Mouse (Mus musculus): ENCODE measurements around the gene Arhgap35. TPM values are rescaled to one million over a fixed set of nuclear protein-coding genes. Genes with fewer than 3 reads are reported as not detected.
A peak's percentile ranks its signal among the peaks of the same experiment; 100 is the strongest.

The Arhgap35 gene
- polyA plus RNA-seq, 1 experiment from 2014 or later: 28.0 TPM

DNA sequence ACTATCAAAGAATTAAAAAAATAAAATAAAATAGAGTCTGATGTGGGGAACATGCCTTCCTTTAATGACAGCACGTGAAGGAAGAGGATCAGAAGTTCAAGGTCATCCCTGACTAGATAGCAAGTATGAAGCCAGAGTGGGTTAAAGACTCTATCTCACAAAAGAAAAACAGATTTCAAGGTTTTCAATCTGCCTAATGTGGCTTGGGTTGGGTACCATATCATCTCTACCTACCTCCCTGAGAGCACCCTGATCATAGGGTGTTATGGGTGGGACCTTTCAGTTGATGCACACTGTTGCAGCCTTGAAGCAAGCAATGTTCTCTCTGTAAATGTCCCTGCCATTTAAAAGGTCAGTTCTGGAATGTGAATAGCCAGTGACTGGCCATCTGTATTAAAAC is 63.2 kb downstream of the Arhgap35 start:
- H3K4me1 ChIP-seq (replicated peaks): no peaks in the 10 kb centered on the region
- no peaks in the 10 kb centered on the region for H3K9me3 ChIP-seq
- DNase-seq (ENCODE audit: low spot score): no peak
- peaks cover 53% of the 10 kb centered on the region for H3K36me3 ChIP-seq
- WGBS: 87% methylated on average over 1 of the region's 1 CpGs
- H3K27ac ChIP-seq: no peak overlapping the region
- no peak overlapping the region for H3K4me3 ChIP-seq
- H3K27me3 ChIP-seq (ENCODE audit: insufficient read depth, poor library complexity, severe bottlenecking): no peaks in the 10 kb centered on the region

DNA sequence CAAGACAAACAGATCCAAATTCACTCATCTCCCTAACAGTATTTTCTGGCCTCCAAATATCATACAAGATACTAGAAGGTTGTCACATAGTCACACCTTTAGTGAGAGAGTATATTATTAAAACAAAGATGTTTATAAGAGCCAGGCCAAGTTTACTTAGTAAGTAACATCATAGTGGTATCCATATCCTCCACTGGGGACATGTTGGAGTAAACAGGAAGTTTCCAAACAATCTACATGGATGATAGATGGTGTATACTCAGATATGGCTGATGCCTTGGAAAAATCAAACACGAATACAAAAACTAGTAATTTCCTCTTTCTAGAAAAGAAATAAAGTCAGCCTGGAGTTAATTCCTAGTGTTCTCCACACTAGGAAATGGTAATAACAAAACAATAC is 65.5 kb downstream of the Arhgap35 start:
- WGBS: 96% methylated on average over 1 of the region's 1 CpGs
- H3K27me3 ChIP-seq (ENCODE audit: insufficient read depth, poor library complexity, severe bottlenecking): no peaks in the 10 kb centered on the region
- no peak overlapping the region for H3K27ac ChIP-seq
- DNase-seq (ENCODE audit: low spot score): no peak
- H3K36me3 ChIP-seq: peaks cover 64% of the 10 kb centered on the region
- H3K4me3 ChIP-seq: no peak overlapping the region
- H3K4me1 ChIP-seq (replicated peaks): no peaks in the 10 kb centered on the region
- H3K9me3 ChIP-seq: no peaks in the 10 kb centered on the region

DNA sequence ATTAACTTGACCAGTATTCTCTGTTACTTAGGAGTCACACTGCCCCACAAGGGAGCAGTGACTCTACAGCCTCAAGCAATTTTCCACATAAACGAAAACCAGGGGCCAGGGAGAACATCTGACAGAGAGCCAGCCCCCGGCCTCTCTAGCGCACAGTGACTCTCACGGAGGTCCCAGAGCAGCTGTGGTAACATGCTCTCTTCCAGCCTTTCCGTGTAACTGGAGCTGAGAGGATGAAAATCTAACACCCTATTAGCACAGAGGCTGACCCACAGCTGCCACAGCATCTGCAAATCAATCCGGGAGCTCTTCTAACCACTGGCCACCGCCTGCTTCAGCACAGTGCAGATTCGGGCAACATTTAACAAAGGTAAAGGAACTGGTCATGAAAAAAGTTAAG is 70.0 kb downstream of the Arhgap35 start:
- no peak overlapping the region for H3K4me3 ChIP-seq
- DNase-seq (ENCODE audit: low spot score): peak; percentile 21
- WGBS: 73% methylated on average over 8 of the region's 8 CpGs
- H3K27ac ChIP-seq: no peak overlapping the region
- no peaks in the 10 kb centered on the region for H3K4me1 ChIP-seq (replicated peaks)
- no peaks in the 10 kb centered on the region for H3K9me3 ChIP-seq
- peaks cover 88% of the 10 kb centered on the region for H3K36me3 ChIP-seq
- no peaks in the 10 kb centered on the region for H3K27me3 ChIP-seq (ENCODE audit: insufficient read depth, poor library complexity, severe bottlenecking)

DNA sequence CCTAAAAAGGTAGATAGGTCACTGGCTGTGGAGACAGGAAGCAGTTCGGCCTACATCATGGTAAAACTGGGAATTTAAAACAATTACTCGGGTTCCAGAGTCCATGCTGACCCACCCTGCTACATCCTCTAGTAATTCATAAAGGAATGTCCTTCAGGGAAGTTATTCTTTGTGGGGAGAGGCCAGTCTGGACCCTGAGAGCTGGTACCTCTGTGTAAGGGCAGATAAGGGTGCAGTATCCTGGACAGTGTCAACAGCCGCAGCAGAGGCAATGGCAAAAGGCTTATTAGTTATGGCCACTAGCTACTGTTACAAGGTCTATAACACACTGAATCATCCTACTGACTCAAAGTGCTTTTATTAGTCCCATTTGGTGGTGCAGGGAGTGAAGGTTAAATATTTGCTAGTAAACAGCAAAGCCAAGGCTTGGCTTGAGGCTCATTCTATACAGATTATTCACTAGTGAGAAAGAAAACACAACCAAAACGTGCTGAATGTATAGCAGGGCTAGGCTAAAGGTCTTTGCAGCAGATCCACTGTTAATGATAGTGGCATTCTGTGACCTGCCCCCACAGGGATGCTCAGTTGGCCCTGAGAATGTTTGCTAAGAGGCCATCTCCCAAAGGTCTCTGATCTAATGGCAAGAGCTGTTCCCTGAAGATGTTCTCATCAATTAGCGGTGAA is 77.4 kb downstream of the Arhgap35 start:
- H3K27me3 ChIP-seq (ENCODE audit: insufficient read depth, poor library complexity, severe bottlenecking): no peaks in the 10 kb centered on the region
- H3K4me3 ChIP-seq: no peak overlapping the region
- no peak for DNase-seq (ENCODE audit: low spot score)
- no peak overlapping the region for H3K27ac ChIP-seq
- H3K9me3 ChIP-seq: 0 out of 2 replicates have a peak, but pooled peaks cover 3% of the 10 kb centered on the region
- no peaks in the 10 kb centered on the region for H3K4me1 ChIP-seq (replicated peaks)
- 91% methylated on average over 5 of the region's 5 CpGs for WGBS
- H3K36me3 ChIP-seq: peaks cover 92% of the 10 kb centered on the region

DNA sequence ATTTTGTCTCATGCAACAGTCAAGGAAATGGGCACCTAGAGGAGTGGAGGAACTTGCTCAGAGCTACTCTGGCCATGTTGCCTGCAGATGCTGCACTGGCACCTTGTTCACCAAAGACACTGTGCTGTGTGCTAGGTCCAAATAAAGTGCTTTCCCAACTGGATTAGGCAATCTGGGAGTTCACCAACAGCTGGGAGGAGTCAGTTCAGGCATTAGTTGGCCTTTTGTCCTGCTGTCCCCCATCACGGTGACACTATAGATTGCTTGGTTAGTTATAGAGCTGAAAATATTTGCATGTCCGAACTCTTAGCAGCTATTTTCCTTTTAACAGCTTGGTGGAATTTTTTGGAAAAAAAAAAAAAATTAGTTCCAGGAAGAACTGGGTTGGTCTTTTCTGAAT is 88.8 kb downstream of the Arhgap35 start:
- Histone ChIP-seq H3K4me1 (replicated peaks) (no peaks in the 10 kb centered on the region), H3K4me3 (no peak overlapping the region), H3K27ac (no peak overlapping the region), H3K9me3 (no peaks in the 10 kb centered on the region), H3K36me3 (peaks cover 49% of the 10 kb centered on the region), H3K27me3 (ENCODE audit: insufficient read depth, poor library complexity, severe bottlenecking) (no peaks in the 10 kb centered on the region)
- 92% methylated on average over 2 of the region's 2 CpGs for WGBS
- no peak for DNase-seq (ENCODE audit: low spot score)

DNA sequence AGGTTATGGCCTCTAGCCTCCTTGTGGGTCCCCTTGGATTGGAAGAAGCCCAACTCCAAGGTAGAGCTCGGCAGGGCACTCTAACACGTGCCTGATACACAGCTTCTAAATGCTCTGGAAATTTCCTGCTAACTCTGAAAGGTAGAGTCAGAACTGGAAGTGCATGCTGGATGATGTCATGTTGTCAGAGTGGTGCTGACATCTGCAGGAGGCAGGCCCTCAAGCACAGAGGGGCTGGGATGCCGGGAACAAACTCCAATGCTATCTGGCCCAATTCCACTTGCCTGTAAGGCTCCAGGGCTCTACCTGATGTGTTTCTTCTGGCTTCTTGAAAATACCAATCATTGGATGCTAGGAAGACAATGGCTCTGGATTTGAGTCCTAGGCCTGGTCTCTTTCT is 89.3 kb downstream of the Arhgap35 start:
- H3K4me1 ChIP-seq (replicated peaks): no peaks in the 10 kb centered on the region
- H3K4me3 ChIP-seq: no peak overlapping the region
- no peak overlapping the region for H3K27ac ChIP-seq
- H3K9me3 ChIP-seq: no peaks in the 10 kb centered on the region
- peaks cover 50% of the 10 kb centered on the region for H3K36me3 ChIP-seq
- no peak for DNase-seq (ENCODE audit: low spot score)
- H3K27me3 ChIP-seq (ENCODE audit: insufficient read depth, poor library complexity, severe bottlenecking): no peaks in the 10 kb centered on the region
- WGBS: 83% methylated on average over 3 of the region's 3 CpGs

DNA sequence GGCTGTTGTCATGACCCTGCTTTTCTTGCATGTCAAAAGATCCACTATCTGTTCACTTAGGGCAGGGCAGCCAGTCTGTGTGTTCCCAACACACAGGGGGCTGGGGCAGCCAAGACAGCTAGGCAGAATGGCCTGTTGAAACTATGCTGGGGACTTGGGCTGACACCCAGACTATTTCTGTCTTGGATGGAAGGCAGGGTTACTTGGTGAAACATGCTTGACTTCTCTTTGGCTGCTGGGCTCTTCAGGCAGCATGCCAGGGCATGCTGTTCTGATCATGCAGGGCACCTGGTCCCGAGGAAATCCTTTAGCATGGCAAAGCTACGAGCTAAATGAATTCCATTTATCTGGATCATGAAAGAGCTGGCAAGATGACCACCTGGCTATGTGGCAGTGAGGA is 90.5 kb downstream of the Arhgap35 start:
- 84% methylated on average over 2 of the region's 2 CpGs for WGBS
- H3K36me3 ChIP-seq: peaks cover 48% of the 10 kb centered on the region
- H3K4me3 ChIP-seq: no peak overlapping the region
- no peak overlapping the region for H3K27ac ChIP-seq
- no peaks in the 10 kb centered on the region for H3K27me3 ChIP-seq (ENCODE audit: insufficient read depth, poor library complexity, severe bottlenecking)
- no peaks in the 10 kb centered on the region for H3K4me1 ChIP-seq (replicated peaks)
- DNase-seq (ENCODE audit: low spot score): no peak
- H3K9me3 ChIP-seq: no peaks in the 10 kb centered on the region

DNA sequence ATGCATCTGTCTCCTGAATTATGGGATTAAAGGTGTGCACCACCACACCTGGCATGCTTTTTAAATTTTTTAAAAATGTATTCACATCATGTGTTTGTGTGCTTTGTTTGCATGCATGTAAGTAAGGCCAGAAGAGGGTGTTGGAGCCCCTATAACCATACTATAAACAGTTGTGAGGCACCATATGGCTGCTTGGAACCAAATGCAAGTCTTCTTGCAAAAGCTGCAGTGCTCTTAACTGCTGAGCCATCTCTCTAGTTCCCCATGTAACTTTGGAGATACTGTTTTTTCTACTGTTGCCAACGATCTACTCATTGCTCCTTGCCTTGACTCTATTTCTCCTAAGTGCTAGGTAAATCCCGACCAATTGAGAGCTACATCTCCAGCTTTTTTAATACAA is 95.5 kb downstream of the Arhgap35 start:
- peaks cover 60% of the 10 kb centered on the region for H3K36me3 ChIP-seq
- WGBS: 95% methylated on average over 2 of the region's 2 CpGs

DNA sequence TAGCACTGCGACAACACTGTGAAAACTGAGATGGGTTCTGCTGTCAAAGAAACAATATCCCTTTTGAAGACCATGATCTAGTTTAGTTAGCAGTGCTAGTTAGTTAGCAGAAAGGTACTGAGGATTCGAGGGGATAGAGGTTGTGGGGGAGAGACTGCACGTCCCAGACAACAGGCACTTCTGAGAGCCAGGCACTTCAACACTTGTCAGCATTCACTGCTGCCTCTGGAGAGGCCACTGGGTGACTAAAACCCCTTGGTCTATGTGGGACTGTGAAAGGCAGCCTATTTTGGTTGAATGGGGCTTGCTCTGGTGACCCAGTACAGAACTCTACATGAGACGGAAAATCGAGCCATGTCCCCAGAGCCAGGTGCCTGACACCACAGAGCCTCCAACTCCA is 97.6 kb downstream of the Arhgap35 start:
- no peak for DNase-seq (ENCODE audit: low spot score)
- Histone ChIP-seq H3K4me3 (no peak overlapping the region), H3K9me3 (no peaks in the 10 kb centered on the region), H3K36me3 (peaks cover 68% of the 10 kb centered on the region), H3K4me1 (replicated peaks) (no peaks in the 10 kb centered on the region), H3K27ac (no peak overlapping the region), H3K27me3 (ENCODE audit: insufficient read depth, poor library complexity, severe bottlenecking) (no peaks in the 10 kb centered on the region)
- 92% methylated on average over 5 of the region's 5 CpGs for WGBS

More for the DNA sequence above, 95.5 kb downstream of the Arhgap35 start:
- Histone ChIP-seq H3K4me3 (no peak overlapping the region), H3K27me3 (ENCODE audit: insufficient read depth, poor library complexity, severe bottlenecking) (no peaks in the 10 kb centered on the region), H3K4me1 (replicated peaks) (no peaks in the 10 kb centered on the region), H3K27ac (no peak overlapping the region), H3K9me3 (no peaks in the 10 kb centered on the region)
- no peak for DNase-seq (ENCODE audit: low spot score)

DNA sequence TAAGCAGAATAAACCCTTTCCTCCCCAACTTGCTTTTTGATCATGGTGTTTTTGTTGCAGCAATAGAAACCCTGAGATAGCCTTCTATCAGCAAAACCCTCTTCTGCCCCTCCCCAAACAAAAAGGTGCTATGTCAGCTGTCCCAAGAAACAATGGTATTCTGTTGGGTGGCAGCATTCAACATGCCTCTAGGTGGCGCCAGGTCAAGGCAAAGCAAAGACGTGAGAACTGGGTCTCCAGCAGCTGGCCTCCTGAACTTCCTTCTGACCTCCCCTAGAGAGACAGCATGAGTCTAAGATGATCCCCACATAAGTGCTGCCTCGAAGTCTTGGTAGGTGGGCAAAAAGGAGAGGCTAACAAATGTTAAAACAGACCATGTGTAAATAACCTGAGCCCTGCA is 107.5 kb downstream of the Arhgap35 start:
- Histone ChIP-seq H3K4me1 (replicated peaks) (no peaks in the 10 kb centered on the region), H3K36me3 (peaks cover 94% of the 10 kb centered on the region), H3K27me3 (ENCODE audit: insufficient read depth, poor library complexity, severe bottlenecking) (no peaks in the 10 kb centered on the region), H3K4me3 (no peak overlapping the region), H3K27ac (no peak overlapping the region), H3K9me3 (no peaks in the 10 kb centered on the region)
- 21% methylated on average over 3 of the region's 3 CpGs for WGBS
- peak; percentile 54 for DNase-seq (ENCODE audit: low spot score)

DNA sequence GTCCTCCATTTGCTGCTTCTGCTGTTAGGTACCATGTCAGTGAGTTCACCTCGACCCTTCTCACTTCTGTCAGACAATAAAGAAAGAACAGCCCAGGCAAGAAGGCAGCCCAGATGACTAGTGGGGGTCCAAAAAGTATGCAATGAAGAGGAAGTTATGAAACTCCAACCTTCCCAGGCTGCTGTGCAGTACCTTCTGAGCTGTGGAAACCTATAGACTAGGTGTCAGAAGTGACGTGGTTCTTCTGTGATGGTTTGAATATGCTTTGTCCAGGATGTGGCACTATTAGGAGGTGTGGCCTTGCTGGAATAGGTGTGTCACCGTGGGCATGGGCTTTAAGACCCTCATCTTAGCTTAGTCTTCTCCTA is 109.6 kb downstream of the Arhgap35 start:
- Histone ChIP-seq H3K27ac (no peak overlapping the region), H3K36me3 (peaks cover 94% of the 10 kb centered on the region), H3K4me3 (no peak overlapping the region)

DNA sequence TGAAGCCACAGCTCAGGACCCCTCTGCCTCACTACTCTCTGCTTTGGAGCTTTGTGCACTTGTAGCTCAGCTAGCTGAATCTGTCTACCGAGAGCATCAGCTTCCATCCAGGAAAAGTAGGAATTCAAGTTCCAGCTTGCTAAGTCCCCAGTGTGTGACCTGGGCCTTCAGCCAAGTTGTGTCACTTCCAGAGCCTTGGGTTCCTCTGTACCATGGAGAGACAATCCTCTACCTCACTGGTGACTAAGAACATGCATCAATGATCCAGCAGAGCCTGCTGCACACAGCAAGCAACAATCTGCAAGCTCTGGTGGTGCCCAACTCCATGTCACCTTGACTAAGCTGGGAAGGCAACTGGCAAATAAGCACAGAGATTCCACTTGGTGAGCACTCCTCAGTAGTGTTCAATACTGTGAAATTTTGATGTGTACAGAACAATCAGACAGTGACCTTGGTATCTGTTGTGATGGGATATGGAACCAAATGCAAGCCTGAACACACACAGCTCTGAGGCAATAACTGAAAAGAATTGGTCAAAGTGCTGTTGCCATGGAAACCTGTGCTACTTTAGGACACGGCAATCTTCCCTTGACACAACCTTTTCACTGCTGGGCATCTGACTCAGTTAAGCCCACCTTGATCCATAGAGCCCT is 110.1 kb downstream of the Arhgap35 start:
- Histone ChIP-seq H3K4me1 (replicated peaks) (no peaks in the 10 kb centered on the region), H3K27ac (no peak overlapping the region), H3K27me3 (ENCODE audit: insufficient read depth, poor library complexity, severe bottlenecking) (no peaks in the 10 kb centered on the region), H3K9me3 (no peaks in the 10 kb centered on the region), H3K36me3 (peaks cover 93% of the 10 kb centered on the region), H3K4me3 (no peak overlapping the region)
- no peak for DNase-seq (ENCODE audit: low spot score)
- 85% methylated on average over 2 of the region's 2 CpGs for WGBS

More for the DNA sequence above, 109.6 kb downstream of the Arhgap35 start:
- H3K27me3 ChIP-seq (ENCODE audit: insufficient read depth, poor library complexity, severe bottlenecking): no peaks in the 10 kb centered on the region
- WGBS: 89% methylated on average over 3 of the region's 3 CpGs
- no peaks in the 10 kb centered on the region for H3K9me3 ChIP-seq
- DNase-seq (ENCODE audit: low spot score): no peak
- no peaks in the 10 kb centered on the region for H3K4me1 ChIP-seq (replicated peaks)

DNA sequence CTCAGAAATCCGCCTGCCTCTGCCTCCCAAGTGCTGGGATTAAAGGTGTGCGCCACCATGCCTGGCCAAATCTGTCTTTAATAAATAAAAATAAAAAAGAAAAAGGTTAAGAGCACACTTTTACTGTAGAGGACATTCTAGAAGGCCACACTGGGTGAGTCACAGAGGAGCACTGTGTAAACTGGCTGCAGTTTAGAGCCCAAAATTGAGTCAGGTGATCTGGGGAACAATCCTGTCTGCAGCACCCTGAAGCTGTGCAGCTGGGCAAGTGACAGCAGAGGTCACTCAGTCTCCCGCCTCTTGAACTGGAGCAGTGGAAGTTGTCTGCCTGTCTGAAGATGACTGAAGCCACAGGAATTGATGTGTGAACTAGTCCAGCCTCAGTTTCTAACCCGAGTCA is 113.2 kb downstream of the Arhgap35 start:
- peaks cover 97% of the 10 kb centered on the region for H3K36me3 ChIP-seq
- 94% methylated on average over 4 of the region's 4 CpGs for WGBS
- DNase-seq (ENCODE audit: low spot score): no peak
- no peak overlapping the region for H3K4me3 ChIP-seq
- no peaks in the 10 kb centered on the region for H3K27me3 ChIP-seq (ENCODE audit: insufficient read depth, poor library complexity, severe bottlenecking)
- H3K27ac ChIP-seq: no peak overlapping the region
- no peaks in the 10 kb centered on the region for H3K9me3 ChIP-seq
- H3K4me1 ChIP-seq (replicated peaks): no peaks in the 10 kb centered on the region

Data from hindbrain, embryonic 10.5 days (tissue).